Mouse (Mus musculus): ENCODE measurements around the gene Hist1h4k. TPM values are rescaled to one million over a fixed set of nuclear protein-coding genes. Genes with fewer than 3 reads are reported as not detected.

The Hist1h4k gene
- 235 to 385 TPM (median 353 TPM) in 4 replicates for total RNA-seq (2023)

DNA sequence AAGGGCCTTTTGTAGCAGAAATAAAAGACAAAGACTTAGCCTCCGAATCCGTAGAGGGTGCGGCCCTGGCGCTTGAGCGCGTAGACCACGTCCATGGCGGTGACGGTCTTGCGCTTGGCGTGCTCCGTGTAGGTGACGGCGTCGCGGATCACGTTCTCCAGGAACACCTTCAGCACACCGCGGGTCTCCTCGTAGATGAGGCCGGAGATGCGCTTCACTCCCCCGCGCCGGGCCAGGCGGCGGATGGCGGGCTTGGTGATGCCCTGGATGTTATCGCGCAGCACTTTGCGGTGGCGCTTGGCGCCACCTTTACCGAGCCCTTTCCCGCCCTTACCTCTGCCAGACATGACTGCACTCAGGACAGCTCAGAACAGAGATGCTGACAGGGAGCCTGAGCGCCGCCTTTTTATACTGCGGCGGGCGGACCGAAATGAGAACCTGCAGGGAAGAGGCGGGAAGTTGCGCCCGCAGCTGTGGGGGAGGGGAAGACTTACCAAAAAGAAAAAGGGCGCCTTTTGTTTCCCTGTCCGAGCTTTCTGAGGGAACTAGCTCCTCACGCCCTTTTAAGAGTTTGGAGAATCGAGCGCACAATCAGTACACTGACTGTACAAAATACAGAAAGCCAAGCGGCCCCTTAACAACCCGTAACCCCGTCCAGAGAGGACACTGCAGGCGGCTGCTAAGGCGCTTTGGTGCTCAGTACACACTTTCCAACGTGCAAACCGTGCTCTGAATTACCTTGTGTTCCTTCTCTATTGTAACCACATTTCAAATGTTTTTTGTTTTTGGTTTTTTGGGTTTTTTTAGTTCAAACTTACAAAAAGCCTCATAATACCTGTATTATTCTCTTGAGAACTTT is at the start of gene Hist1h4k:
TSS of gene Hist1h4k (minus strand) at position 347 of the 859 bp plus-strand sequence.

DNA sequence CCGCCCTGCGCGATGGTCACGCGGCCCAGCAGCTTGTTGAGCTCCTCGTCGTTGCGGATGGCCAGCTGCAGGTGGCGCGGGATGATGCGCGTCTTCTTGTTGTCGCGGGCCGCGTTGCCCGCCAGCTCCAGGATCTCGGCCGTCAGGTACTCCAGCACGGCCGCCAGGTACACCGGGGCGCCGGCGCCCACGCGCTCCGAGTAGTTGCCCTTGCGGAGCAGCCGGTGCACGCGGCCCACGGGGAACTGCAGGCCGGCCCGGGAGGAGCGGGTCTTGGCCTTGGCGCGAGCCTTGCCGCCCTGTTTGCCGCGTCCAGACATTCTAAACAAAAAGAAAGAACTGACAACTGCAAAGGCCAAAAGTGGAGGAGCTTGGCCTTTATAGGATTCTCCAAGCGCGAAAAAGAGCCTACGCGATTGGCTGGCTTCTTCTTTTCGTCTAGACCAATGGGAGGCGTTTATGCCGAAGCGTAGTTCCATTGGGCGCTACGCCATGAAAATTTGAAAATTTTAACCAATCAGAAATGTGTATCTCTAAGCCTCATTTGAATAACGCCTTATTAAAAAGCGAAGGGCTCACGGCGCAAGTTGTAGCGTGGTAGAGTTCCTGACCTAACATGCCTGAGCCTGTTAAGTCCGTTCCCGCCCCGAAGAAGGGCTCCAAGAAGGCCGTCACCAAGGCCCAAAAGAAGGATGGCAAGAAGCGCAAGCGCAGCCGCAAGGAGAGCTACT is 36.8 kb upstream of the Hist1h4k start, which contains the start of the genes Hist1h2an and Hist1h2bp:
TSS of gene Hist1h2an (minus strand) at position 320 of the 731 bp plus-strand sequence.
TSS of gene Hist1h2bp (plus strand) at position 563 of the 731 bp plus-strand sequence.

DNA sequence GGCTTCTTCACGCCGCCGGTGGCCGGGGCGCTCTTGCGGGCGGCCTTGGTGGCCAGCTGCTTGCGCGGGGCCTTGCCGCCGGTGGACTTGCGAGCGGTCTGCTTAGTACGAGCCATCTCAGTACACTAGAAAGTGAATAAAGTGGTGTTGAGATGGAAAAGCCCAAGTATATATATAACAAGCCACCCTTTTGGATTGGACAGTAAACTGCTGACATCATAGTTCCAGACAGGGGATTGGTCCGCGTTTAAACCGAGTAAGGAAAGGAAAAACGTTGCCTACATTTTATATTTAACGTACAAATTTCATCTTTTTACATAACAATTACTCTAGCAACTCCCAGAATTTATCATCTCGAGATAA is 32.9 kb upstream of the Hist1h4k start, which contains the start of gene Hist1h3i:
TSS of gene Hist1h3i (minus strand) at position 116 of the 363 bp plus-strand sequence.

DNA sequence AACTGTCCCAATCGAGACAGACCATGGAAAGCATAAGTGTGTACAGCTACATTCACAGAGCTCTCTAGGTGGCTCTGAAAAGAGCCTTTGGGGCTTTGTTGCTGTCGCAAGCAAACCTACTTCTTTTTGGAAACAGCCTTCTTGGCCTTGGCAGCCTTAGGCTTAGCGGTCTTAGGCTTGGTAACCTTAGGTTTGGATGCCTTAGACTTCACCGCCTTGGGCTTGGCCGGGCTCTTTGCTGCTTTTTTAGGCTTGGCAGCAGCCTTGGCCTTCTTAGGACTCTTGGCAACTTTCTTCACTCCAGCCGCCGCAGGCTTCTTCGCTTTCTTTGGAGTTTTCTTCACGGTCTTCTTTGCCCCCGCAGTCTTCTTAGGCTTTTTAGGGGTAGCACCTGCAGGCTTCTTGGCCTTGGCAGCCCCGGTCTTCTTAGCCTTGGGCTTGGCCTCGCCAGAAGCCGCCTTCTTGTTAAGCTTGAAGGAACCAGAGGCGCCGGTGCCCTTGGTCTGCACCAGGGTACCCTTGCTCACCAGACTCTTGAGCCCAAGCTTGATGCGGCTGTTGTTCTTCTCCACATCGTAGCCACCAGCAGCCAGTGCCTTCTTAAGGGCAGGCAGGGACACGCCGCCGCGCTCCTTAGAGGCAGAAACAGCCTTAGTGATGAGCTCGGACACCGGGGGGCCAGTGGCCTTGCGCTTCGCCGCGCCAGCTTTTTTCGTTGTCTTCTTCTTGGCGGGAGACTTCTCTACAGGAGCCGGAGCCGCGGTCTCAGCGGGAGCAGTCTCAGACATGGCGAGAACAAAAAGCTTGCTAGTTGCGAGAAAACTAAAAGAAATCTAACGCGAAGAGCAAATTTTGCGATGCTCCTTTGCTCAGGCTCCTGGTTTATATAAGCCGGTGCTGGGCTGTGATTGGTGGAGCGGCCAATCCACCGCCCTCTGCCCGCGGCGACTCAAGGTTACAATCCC is 29.7 kb upstream of the Hist1h4k start, which contains the start of gene Hist1h1b:
TSS of gene Hist1h1b (minus strand) at position 859 of the 965 bp plus-strand sequence.

DNA sequence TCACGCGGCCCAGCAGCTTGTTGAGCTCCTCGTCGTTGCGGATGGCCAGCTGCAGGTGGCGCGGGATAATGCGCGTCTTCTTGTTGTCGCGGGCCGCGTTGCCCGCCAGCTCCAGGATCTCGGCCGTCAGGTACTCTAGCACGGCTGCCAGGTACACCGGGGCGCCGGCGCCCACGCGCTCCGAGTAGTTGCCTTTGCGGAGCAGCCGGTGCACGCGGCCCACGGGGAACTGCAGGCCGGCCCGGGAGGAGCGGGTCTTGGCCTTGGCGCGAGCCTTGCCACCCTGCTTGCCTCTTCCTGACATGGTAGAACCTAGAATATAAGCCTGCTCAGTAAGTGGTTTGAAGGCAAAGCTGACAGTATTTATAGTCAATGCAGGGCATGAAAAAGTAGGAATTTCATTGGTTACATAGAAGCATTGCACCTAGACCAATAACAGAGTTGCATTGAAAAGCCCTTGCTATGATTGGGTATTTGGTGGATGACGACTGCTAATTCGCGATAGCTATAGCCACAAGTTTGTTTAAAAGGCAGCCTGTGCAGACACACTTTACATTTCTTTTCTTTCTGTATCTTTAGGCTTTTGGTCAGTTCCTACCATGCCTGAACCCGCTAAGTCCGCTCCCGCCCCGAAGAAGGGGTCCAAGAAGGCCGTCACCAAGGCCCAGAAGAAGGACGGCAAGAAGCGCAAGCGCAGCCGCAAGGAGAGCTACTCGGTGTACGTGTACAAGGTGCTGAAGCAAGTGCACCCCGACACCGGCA is 3.4 kb upstream of the Hist1h4k start, which contains the start of the genes Hist1h2ak and Hist1h2bn:
TSS of gene Hist1h2ak (minus strand) at position 304 of the 762 bp plus-strand sequence.
TSS of gene Hist1h2bn (plus strand) at position 600 of the 762 bp plus-strand sequence.

DNA sequence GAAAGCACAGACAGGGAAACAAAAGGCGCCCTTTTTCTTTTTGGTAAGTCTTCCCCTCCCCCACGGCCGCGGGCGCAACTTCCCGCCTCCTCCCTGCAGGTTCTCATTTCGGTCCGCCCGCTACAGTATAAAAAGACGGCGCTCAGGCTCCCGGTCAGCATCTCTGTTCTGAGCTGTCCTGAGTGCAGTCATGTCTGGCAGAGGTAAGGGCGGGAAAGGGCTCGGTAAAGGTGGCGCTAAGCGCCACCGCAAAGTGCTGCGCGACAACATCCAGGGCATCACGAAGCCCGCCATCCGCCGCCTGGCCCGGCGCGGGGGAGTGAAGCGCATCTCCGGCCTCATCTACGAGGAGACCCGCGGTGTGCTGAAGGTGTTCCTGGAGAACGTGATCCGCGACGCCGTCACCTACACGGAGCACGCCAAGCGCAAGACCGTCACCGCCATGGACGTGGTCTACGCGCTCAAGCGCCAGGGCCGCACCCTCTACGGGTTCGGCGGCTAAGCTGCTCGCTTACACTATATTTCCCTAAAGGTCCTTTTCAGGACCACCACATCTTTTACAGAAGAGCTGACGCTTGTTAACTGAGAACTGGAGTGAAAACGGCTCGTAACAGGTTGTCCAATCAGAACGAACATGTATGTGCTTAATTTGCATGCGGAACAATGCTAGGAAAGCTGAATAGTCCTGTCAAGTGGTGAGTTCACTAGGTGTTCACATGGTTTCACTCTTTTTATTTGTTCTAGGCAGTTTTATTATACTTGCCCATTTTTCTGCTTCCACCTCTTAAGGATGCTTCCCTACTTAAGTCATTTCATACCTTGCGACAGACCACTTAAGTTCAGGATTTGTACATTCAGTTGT is 15.2 kb downstream of the Hist1h4k start, which contains the start of gene Hist1h4j:
TSS of gene Hist1h4j (plus strand) at position 159 of the 862 bp plus-strand sequence.

DNA sequence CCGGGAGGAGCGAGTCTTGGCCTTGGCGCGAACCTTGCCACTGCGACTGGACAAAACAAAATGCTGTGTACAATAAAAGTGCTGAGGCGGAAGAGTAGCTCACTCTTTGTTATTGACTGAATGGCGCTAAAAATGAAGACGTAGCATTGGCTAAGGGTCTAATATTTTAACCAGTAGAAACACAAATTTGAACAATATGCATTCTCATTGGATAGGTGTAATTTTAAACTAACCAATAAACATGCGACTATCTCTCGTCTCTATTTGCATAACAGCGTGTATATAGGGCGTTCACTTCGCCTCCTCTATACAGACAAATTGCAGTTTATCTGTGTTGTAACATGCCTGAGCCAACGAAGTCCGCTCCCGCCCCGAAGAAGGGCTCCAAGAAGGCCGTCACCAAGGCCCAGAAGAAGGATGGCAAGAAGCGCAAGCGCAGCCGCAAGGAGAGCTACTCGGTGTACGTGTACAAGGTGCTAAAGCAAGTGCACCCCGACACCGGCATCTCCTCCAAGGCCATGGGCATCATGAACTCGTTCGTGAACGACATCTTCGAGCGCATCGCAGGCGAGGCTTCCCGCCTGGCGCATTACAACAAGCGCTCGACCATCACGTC is 28.4 kb downstream of the Hist1h4k start, which contains the start of gene Hist1h2bm:
TSS of gene Hist1h2bm (plus strand) at position 288 of the 616 bp plus-strand sequence.

DNA sequence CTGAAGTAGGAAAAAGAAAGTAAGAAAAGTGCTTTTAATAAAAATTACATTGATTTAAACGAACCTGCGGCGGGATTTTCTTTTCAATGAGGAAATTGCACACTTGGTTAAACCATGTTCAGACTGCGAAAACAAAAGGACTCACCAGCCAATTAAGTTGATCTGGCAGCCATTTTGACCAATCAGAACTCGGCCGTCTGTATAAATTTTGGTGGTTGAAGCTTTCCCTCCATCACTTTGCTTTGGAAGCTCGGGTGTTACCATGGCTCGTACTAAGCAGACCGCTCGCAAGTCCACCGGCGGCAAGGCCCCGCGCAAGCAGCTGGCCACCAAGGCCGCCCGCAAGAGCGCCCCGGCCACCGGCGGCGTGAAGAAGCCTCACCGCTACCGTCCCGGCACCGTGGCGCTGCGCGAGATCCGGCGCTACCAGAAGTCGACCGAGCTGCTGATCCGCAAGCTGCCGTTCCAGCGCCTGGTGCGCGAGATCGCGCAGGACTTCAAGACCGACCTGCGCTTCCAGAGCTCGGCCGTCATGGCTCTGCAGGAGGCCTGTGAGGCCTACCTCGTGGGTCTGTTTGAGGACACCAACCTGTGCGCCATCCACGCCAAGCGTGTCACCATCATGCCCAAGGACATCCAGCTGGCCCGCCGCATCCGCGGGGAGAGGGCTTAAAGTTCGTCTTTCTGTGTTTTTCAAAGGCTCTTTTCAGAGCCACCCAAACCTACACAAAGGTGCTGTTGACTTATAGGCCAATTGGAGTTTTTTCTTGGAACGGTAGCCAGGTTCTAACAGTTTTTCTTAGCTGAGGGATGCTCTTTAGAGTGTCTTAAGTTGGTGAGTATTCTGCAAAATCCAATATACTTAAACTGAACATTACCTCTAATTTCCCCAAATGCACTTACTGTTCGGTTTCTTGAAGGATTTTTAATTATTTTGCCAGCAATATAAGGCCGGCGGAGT is 32.6 kb downstream of the Hist1h4k start, which contains the start of gene Hist1h3h:
TSS of gene Hist1h3h (plus strand) at position 263 of the 961 bp plus-strand sequence.

DNA sequence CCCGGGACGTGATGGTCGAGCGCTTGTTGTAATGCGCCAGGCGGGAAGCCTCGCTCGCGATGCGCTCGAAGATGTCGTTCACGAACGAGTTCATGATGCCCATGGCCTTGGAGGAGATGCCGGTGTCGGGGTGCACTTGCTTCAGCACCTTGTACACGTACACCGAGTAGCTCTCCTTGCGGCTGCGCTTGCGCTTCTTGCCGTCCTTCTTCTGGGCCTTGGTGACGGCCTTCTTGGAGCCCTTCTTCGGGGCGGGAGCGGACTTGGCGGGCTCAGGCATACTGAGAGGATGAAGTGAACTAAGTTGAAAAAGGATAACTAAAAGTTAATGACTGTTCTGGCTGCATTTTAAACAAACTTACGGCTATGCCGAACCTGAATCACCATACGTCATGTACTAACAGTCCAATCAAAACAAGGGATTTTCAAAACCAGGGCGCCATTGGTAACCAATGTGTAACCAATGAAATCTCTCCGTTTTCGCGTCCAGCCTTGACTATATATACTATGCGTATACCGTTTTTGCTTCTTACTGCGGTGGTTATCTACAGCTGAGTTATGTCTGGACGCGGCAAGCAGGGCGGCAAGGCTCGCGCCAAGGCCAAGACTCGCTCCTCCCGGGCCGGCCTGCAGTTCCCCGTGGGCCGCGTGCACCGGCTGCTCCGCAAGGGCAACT is 34.3 kb downstream of the Hist1h4k start, which contains the start of the genes Hist1h2bl and Hist1h2ai:
TSS of gene Hist1h2bl (minus strand) at position 280 of the 676 bp plus-strand sequence.
TSS of gene Hist1h2ai (plus strand) at position 559 of the 676 bp plus-strand sequence.

Other genes starting within 250 kb of the Hist1h4k start
- gene Gm11273, start 249.1 kb downstream of the Hist1h4k start, total RNA-seq (2023), result 10.4 to 24.0 TPM (median 18.4 TPM) in 4 replicates
- 7.7 to 11.4 TPM (median 10.3 TPM) in 4 replicates for gene Zkscan8, start 219.4 kb downstream of the Hist1h4k start, total RNA-seq (2023)
- gene Olfr1366, start 207.7 kb downstream of the Hist1h4k start, total RNA-seq (2023), result not detected in 4 replicates
- gene Olfr1535, start 190.6 kb downstream of the Hist1h4k start, total RNA-seq (2023), result not detected in 4 replicates
- gene Olfr1364, start 168.7 kb downstream of the Hist1h4k start, total RNA-seq (2023), result not detected in 4 replicates
- gene Olfr1362, start 136.5 kb downstream of the Hist1h4k start, total RNA-seq (2023), result not detected in 4 replicates
- gene Olfr11, start 108.0 kb downstream of the Hist1h4k start, total RNA-seq (2023), result not detected in 4 replicates
- gene Olfr1361, start 87.1 kb downstream of the Hist1h4k start, total RNA-seq (2023), result not detected in 4 replicates
- gene Olfr1360, start 73.1 kb downstream of the Hist1h4k start, total RNA-seq (2023), result not detected in 4 replicates
- gene Olfr1359, start 52.4 kb downstream of the Hist1h4k start, total RNA-seq (2023), result not detected in 4 replicates
- gene Hist1h2bl, start 34.4 kb downstream of the Hist1h4k start, total RNA-seq (2023), result 60.5 to 95.6 TPM (median 91.5 TPM) in 4 replicates
- gene Hist1h2ai, start 34.1 kb downstream of the Hist1h4k start, total RNA-seq (2023), result 86.2 to 128 TPM (median 105 TPM) in 4 replicates
- gene Hist1h3h, start 32.8 kb downstream of the Hist1h4k start, total RNA-seq (2023), result 124 to 146 TPM (median 132 TPM) in 4 replicates
- 7.8 to 14.0 TPM (median 11.2 TPM) in 4 replicates for gene Hist1h2bm, start 28.5 kb downstream of the Hist1h4k start, total RNA-seq (2023)
- gene Hist1h4j, start 15.4 kb downstream of the Hist1h4k start, total RNA-seq (2023), result 13.5 to 16.8 TPM (median 15.9 TPM) in 4 replicates
- gene Hist1h2ak, start 3.3 kb upstream of the Hist1h4k start, total RNA-seq (2023), result 33.5 to 52.3 TPM (median 43.6 TPM) in 4 replicates
- gene Hist1h2bn, start 3.6 kb upstream of the Hist1h4k start, total RNA-seq (2023), result 76.0 to 118 TPM (median 87.0 TPM) in 4 replicates
- gene Hist1h1b, start 30.1 kb upstream of the Hist1h4k start, total RNA-seq (2023), result 55.1 to 70.5 TPM (median 62.8 TPM) in 4 replicates
- 183 to 227 TPM (median 189 TPM) in 4 replicates for gene Hist1h3i, start 32.9 kb upstream of the Hist1h4k start, total RNA-seq (2023)
- gene Hist1h2an, start 36.7 kb upstream of the Hist1h4k start, total RNA-seq (2023), result 30.2 to 44.7 TPM (median 33.5 TPM) in 4 replicates
- 32.1 to 51.1 TPM (median 41.4 TPM) in 4 replicates for gene Hist1h2bp, start 37.0 kb upstream of the Hist1h4k start, total RNA-seq (2023)
- 160 to 195 TPM (median 178 TPM) in 4 replicates for gene Hist1h2bq, start 59.7 kb upstream of the Hist1h4k start, total RNA-seq (2023)
- gene Hist1h2ao, start 60.0 kb upstream of the Hist1h4k start, total RNA-seq (2023), result 204 to 263 TPM (median 252 TPM) in 4 replicates
- gene Hist1h4m, start 61.2 kb upstream of the Hist1h4k start, total RNA-seq (2023), result 296 to 419 TPM (median 357 TPM) in 4 replicates
- 56.0 to 117 TPM (median 97.2 TPM) in 4 replicates for gene Hist1h4n, start 81.7 kb upstream of the Hist1h4k start, total RNA-seq (2023)
- gene Hist1h2ap, start 83.0 kb upstream of the Hist1h4k start, total RNA-seq (2023), result 44.1 to 82.7 TPM (median 54.3 TPM) in 4 replicates
- 158 to 191 TPM (median 175 TPM) in 4 replicates for gene Hist1h2br, start 83.2 kb upstream of the Hist1h4k start, total RNA-seq (2023)
- gene Zfp184, start 194.6 kb upstream of the Hist1h4k start, total RNA-seq (2023), result 3.0 to 4.9 TPM (median 3.4 TPM) in 4 replicates
- not detected in 4 replicates for gene Pom121l2, start 230.7 kb upstream of the Hist1h4k start, total RNA-seq (2023)

All from B cell, adult 62 days (primary cell).